Mouse (Mus musculus) intestine, embryonic 14.5 days (tissue): ENCODE results near the gene Tfr2. TPM values are rescaled to one million over a fixed set of nuclear protein-coding genes. Genes with fewer than 3 reads are reported as not detected.

Source experiments
- ATAC-seq: fragments of 200-750 bp; cut with Nextera tagmentation; replicated peaks from 2 replicates; pipeline ENCODE4 v1.8.0; 2017; ENCODE audit warnings: low read depth, moderate number of reproducible peaks, moderate TSS enrichment, moderate library complexity; ENCODE audit not compliant: low FRiP score, low TSS enrichment
- DNase-seq: peaks from one replicate; pipeline ENCODE4 v3.0.0-alpha.2; 2018; ENCODE audit warnings: low spot score
- H3K27ac ChIP-seq: fragments of 300-500 bp; sonication (generic); 2 replicates; pipeline ENCODE4 v1.5.1; 2014; ENCODE audit warnings: low read depth, mild to moderate bottlenecking, control low read depth
- H3K27me3 ChIP-seq: fragments of 300-500 bp; sonication (generic); replicated peaks from 2 replicates; pipeline ENCODE4 v1.6.1; 2014; ENCODE audit warnings: low read length, control low read depth; ENCODE audit not compliant: control insufficient read depth, insufficient read depth
- H3K36me3 ChIP-seq: fragments of 300-500 bp; sonication (generic); 2 replicates; pipeline ENCODE4 v1.6.1; 2014; ENCODE audit warnings: low read length, control low read depth; ENCODE audit not compliant: control insufficient read depth, insufficient read depth
- H3K4me1 ChIP-seq: fragments of 300-500 bp; sonication (generic); replicated peaks from 2 replicates; pipeline ENCODE4 v1.6.1; 2014; ENCODE audit warnings: low read length, control low read depth, mixed read lengths; ENCODE audit not compliant: control insufficient read depth, insufficient read depth
- H3K4me2 ChIP-seq: fragments of 300-500 bp; sonication (generic); 2 replicates; pipeline ENCODE4 v1.6.1; 2014; ENCODE audit warnings: low read length
- H3K4me3 ChIP-seq: fragments of 300-500 bp; sonication (generic); 2 replicates; pipeline ENCODE4 v1.5.1; 2014; ENCODE audit warnings: low read depth, low read length, control low read depth, mixed read lengths
- H3K9ac ChIP-seq: fragments of 300-500 bp; sonication (generic); 2 replicates; pipeline ENCODE4 v1.6.1; 2014; ENCODE audit warnings: mild to moderate bottlenecking, low read length
- H3K9me3 ChIP-seq: fragments of 300-500 bp; sonication (generic); 2 replicates; pipeline ENCODE4 v1.6.1; 2016; ENCODE audit warnings: low read length, control low read depth; ENCODE audit not compliant: control insufficient read depth
- WGBS: fragments of 180-500 bp; shearing (Covaris S2); extraction: QIAGEN DNeasy Blood & Tissue Kit; methylation state at CpG from one replicate; pipeline ENCODE4 v1.1.7; 2014; 5-methylcytosine and 5-hydroxymethylcytosine counted together
- polyA plus RNA-seq: library from polyadenylated mRNA; unstranded; fragments of >200 nt; fragmentation: Nextera tagmentation; extraction: Ambion mirVana; gene quantifications from 2 replicates; pipeline ENCODE4 v1.2.1, GENCODE M21; 2014

The Tfr2 gene
- polyA plus RNA-seq, 1 experiment from 2014 or later, result 0.34 TPM

GRCm38 (mm10) chr5:137599600-137599999 is 30.0 kb downstream of the Tfr2 start:
- peak overlapping the region; percentile 71 for H3K4me3 ChIP-seq
- peak overlapping the region; percentile 71 for H3K9ac ChIP-seq
- H3K36me3 ChIP-seq, result 0 out of 2 replicates have a peak, but pooled peaks cover 7% of the 10 kb centered on the region
- DNase-seq (no peak), ATAC-seq (no peak)
- 66% methylated on average over 9 of the region's 9 CpGs for WGBS
- H3K27me3 ChIP-seq, result no peaks in the 10 kb centered on the region
- peak overlapping the region; percentile 77 for H3K4me2 ChIP-seq
- H3K27ac ChIP-seq, result no peak overlapping the region
- H3K9me3 ChIP-seq, result no peaks in the 10 kb centered on the region
- H3K4me1 ChIP-seq, result peaks cover 16% of the 10 kb centered on the region

DNA sequence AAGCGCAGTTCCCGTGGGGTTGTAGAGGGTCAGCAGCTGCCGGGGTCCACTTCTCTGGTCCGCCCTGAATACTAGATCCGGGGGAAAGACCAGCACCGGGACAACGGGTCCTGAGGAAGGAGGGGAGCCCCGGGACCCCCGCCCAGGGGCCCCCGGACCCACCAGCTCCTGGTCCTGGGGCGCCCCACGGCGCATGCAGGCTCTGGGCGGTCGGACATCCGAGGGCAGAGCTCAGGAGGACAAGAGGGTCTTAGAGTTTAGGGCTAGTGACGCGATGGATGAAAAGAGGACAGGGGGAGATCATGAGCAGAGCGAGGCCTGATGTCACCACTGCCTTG is 30.6 kb downstream of the Tfr2 start:
- Histone ChIP-seq H3K27me3 (no peaks in the 10 kb centered on the region), H3K4me3 (peak overlapping the region; percentile 71), H3K36me3 (peaks cover 12% of the 10 kb centered on the region), H3K27ac (peak overlapping the region; percentile 80; the same call in 1 of the 2 replicates), H3K9ac (peak overlapping the region; percentile 71), H3K4me1 (peaks cover 16% of the 10 kb centered on the region), H3K4me2 (peak overlapping the region; percentile 77), H3K9me3 (no peaks in the 10 kb centered on the region)
- WGBS, result under 1% methylated on average over 19 of the region's 19 CpGs
- no peak for DNase-seq
- ATAC-seq, result peak; percentile 65

DNA sequence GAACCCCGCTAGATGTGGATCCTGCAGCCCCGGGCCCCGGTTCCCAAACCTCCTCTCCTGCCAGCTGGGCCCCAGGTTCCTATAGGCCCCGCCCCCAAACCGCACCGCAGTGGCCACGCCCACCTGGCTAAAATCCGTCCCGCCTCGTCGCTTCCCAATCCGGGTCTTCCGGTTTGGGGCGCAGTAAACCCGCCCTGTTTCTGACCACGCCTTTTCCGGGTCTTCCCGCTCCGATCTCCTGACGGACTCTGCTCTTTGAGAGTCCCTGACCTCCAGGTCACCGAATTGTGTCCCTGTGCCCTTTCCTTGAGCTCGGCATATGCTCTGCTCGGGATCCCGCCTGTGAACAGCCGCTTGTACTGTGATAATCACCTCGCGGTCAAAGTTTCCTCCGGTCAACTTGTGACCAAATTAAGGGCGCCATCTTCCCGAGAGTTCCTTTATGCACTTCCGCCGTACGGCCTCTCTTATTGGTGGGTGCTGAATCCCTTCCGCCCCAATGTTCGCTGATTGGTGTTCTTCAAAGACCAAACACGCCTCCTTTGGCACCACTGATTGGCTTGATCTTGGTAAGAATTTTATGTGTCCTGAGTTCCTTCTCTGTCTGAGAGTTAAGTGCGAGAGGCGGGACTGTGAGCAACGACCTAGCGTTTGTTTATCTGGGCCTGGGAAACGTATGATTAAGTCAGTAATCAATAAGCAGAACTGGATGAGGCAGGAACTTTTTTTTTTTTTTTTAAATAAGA is 31.2 kb downstream of the Tfr2 start, which contains the start of gene Mospd3:
Gene Mospd3 (minus strand): TSS at position 440 of the 746 bp plus-strand sequence.
- H3K27me3 ChIP-seq, result no peaks in the 10 kb centered on the region
- DNase-seq (peak; percentile 97), ATAC-seq (peak; percentile 93)
- peak within 1 kb of the TSS; percentile 71 for H3K9ac ChIP-seq
- peak within 1 kb of the TSS; percentile 77 for H3K4me2 ChIP-seq
- peaks cover 15% of the 10 kb centered on the region for H3K36me3 ChIP-seq
- H3K27ac ChIP-seq, result peak within 1 kb of the TSS; percentile 80
- under 1% methylated on average over 41 of the region's 41 CpGs for WGBS
- peaks cover 16% of the 10 kb centered on the region for H3K4me1 ChIP-seq
- H3K9me3 ChIP-seq, result no peaks in the 10 kb centered on the region
- H3K4me3 ChIP-seq, result peak within 1 kb of the TSS; percentile 71

GRCm38 (mm10) chr5:137601365-137601729 is 31.7 kb downstream of the Tfr2 start:
- DNase-seq (peak; percentile 79), ATAC-seq (no peak)
- Histone ChIP-seq H3K9me3 (no peaks in the 10 kb centered on the region), H3K27ac (peak overlapping the region; percentile 65), H3K4me1 (peaks cover 16% of the 10 kb centered on the region), H3K9ac (peak overlapping the region; percentile 43), H3K4me3 (peak overlapping the region; percentile 71), H3K36me3 (peaks cover 15% of the 10 kb centered on the region), H3K4me2 (peak overlapping the region; percentile 52), H3K27me3 (no peaks in the 10 kb centered on the region)
- under 1% methylated on average over 22 of the region's 22 CpGs for WGBS

DNA sequence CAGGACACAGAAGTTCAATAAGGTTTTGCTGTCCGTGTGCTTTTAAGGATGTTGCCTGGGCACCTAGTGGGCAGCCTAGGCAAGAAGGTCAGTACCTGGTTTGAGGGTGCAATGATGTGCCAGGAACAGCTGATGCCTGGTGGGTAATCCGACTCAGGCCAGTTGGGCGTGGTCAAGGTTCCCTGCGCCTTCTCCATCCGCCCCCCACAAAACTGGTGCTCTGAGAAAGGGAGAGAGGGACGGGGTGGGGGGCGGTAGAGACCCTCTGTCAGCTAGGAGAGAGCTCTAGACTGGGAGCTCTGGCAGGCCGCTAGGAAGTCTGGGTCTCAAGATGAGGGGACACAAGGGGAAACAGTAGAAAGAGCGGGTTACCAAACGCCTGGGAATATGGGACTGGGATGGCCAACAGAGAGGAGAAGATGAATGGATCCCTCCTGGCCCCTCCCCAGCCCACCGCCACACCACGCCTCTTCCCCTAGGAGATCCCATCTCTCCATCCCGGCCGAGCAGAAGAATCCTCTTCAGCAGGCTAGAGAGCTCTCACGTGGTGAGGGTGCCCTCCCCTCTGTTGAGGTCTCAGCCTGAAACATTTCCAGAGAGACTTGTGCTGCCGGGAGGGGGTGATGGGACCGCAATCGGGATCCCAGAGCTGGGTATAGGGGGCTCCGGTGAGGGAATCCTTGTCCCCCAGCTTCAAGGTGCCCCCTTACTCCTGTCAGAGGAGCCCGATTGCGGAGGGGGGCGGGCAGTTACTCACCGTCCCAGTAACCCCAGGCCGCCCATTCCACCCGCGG is 38.4 kb downstream of the Tfr2 start:
- no peaks in the 10 kb centered on the region for H3K9me3 ChIP-seq
- H3K4me3 ChIP-seq, result peak overlapping the region; percentile 8; the same call in 1 of the 2 replicates
- no peaks in the 10 kb centered on the region for H3K27me3 ChIP-seq
- 0 out of 2 replicates have a peak overlapping the region, but pooled peaks have one; percentile 29 for H3K9ac ChIP-seq
- DNase-seq, result no peak
- H3K36me3 ChIP-seq, result peaks cover 24% of the 10 kb centered on the region
- H3K4me2 ChIP-seq, result peak overlapping the region; percentile 47
- peak; percentile 29; the same call in 1 of the 2 replicates for ATAC-seq
- H3K27ac ChIP-seq, result no peak overlapping the region
- peaks cover 48% of the 10 kb centered on the region for H3K4me1 ChIP-seq
- 19% methylated on average over 26 of the region's 26 CpGs for WGBS

DNA sequence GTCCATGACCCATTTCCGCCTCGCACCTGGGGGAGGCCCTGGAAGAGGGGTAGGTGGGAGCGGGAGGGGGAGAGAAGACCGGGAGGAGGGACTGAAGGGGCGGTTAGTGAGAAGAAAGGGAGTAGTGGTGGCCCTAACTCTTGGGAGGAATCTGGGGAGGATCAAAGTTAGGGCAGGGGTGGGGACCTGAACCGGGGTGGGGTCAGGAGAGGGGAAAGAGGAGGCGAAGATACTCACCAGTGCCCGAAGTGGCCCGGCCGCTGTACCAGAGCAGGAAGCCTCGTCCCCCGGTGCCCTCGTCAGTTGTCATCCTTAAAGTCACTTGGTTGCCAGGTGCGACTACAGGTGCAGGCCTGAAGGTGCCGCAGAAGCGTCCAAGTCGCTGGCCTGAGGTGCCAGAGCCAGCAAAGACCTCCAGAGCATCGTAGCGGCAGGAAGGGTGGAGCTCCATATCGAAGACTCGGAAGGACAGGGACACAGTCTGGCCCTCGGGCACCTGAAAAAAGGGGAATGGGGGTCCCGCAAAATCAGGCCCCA is 39.1 kb downstream of the Tfr2 start:
- ATAC-seq (no peak), DNase-seq (no peak)
- Histone ChIP-seq H3K4me2 (peak overlapping the region; percentile 47), H3K9me3 (no peaks in the 10 kb centered on the region), H3K27me3 (no peaks in the 10 kb centered on the region), H3K27ac (no peak overlapping the region), H3K36me3 (peaks cover 23% of the 10 kb centered on the region), H3K4me3 (peak overlapping the region; percentile 8; the same call in 1 of the 2 replicates), H3K9ac (0 out of 2 replicates have a peak overlapping the region, but pooled peaks have one; percentile 22), H3K4me1 (peaks cover 50% of the 10 kb centered on the region)
- 17% methylated on average over 21 of the region's 23 CpGs for WGBS

DNA sequence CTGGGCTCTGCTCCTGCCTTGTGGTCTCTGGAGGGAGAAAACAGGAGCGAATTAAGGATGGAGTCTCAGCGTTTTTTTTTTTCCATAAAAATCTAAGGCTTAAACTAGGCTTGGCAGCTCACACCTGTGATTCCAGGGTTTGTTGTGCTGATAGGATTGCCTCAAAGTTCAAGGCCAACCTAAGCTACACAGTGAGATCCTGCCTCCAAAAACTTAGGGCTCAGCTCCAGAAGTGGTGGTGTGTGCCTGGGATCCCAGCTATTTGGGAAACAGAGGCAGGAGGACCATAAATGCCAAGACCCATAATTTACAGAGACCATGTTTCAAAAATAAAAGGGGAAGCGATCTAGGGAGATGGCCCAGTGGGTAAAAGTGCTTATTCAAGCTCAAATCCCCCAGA is 39.7 kb downstream of the Tfr2 start:
- Histone ChIP-seq H3K9ac (no peak overlapping the region), H3K4me2 (peak overlapping the region; percentile 56; the same call in 1 of the 2 replicates), H3K27me3 (no peaks in the 10 kb centered on the region), H3K27ac (no peak overlapping the region), H3K4me1 (peaks cover 52% of the 10 kb centered on the region), H3K36me3 (peaks cover 17% of the 10 kb centered on the region), H3K9me3 (no peaks in the 10 kb centered on the region), H3K4me3 (no peak overlapping the region)
- 61% methylated on average over 3 of the region's 3 CpGs for WGBS
- no peak for DNase-seq
- no peak for ATAC-seq

DNA sequence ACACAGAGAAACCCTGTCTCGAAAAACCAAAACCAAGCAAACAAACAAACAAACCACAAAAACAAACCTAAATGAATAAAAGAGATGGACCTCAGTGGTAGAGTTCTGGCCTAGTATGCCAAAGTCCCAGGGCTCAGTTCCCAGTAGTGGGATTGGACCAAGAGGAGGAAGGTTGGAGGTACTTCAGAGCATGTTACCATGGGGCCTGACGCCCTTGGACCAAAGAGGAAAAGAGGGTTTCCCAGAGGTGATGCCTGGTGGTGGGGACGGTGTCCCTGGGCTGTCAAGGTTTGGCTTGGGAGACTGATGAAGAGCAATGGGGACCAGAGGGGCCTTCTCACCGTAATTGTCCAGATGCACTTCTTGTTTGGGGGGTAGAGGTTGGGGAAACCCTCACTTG is 40.4 kb downstream of the Tfr2 start:
- peak overlapping the region; percentile 56 for H3K4me2 ChIP-seq
- peak overlapping the region; percentile 29 for H3K4me3 ChIP-seq
- ATAC-seq (no peak), DNase-seq (no peak)
- peaks cover 52% of the 10 kb centered on the region for H3K4me1 ChIP-seq
- no peaks in the 10 kb centered on the region for H3K9me3 ChIP-seq
- H3K9ac ChIP-seq, result 0 out of 2 replicates have a peak overlapping the region, but pooled peaks have one; percentile 17
- H3K36me3 ChIP-seq, result peaks cover 14% of the 10 kb centered on the region
- H3K27ac ChIP-seq, result peak overlapping the region; percentile 83; the same call in 1 of the 2 replicates
- H3K27me3 ChIP-seq, result no peaks in the 10 kb centered on the region
- WGBS, result 55% methylated on average over 4 of the region's 4 CpGs
